Mouse (Mus musculus) embryonic facial prominence, embryonic 15.5 days (tissue): ENCODE results near the gene Prim2. TPM values are rescaled to one million over a fixed set of nuclear protein-coding genes. Genes with fewer than 3 reads are reported as not detected.

Experiments used
- ATAC-seq: fragments of 200-750 bp; cut with Nextera tagmentation; 2 replicates; pipeline ENCODE4 v1.8.0; 2017; ENCODE audit warnings: low read depth, moderate TSS enrichment; ENCODE audit not compliant: insufficient number of reproducible peaks, low FRiP score, low TSS enrichment
- H3K27ac ChIP-seq: fragments of 300-500 bp; sonication (generic); replicated peaks from 2 replicates; pipeline ENCODE4 v1.5.1; 2015; ENCODE audit warnings: mild to moderate bottlenecking, inconsistent platforms
- H3K27me3 ChIP-seq: fragments of 300-500 bp; sonication (generic); 2 replicates; pipeline ENCODE4 v1.6.1; 2015; ENCODE audit warnings: inconsistent platforms
- H3K36me3 ChIP-seq: fragments of 300-500 bp; sonication (generic); 2 replicates; pipeline ENCODE4 v1.6.1; 2015; ENCODE audit warnings: mild to moderate bottlenecking, inconsistent platforms
- H3K4me1 ChIP-seq: fragments of 300-500 bp; sonication (generic); 2 replicates; pipeline ENCODE4 v1.6.1; 2015; ENCODE audit warnings: inconsistent platforms
- H3K4me2 ChIP-seq: fragments of 300-500 bp; sonication (generic); replicated peaks from 2 replicates; pipeline ENCODE4 v1.6.1; 2015; ENCODE audit warnings: mild to moderate bottlenecking, inconsistent platforms
- H3K4me3 ChIP-seq: fragments of 300-500 bp; sonication (generic); replicated peaks from 2 replicates; pipeline ENCODE4 v1.5.1; 2015; ENCODE audit warnings: mild to moderate bottlenecking, inconsistent platforms
- H3K9ac ChIP-seq: fragments of 300-500 bp; sonication (generic); 2 replicates; pipeline ENCODE4 v1.6.1; 2015; ENCODE audit warnings: inconsistent platforms
- H3K9me3 ChIP-seq: fragments of 300-500 bp; sonication (generic); replicated peaks from 2 replicates; pipeline ENCODE4 v1.6.1; 2016; ENCODE audit warnings: inconsistent platforms
- WGBS: fragments of 180-500 bp; shearing (Covaris S2); methylation state at CpG from one replicate; pipeline ENCODE4 v1.1.7; 2015; 5-methylcytosine and 5-hydroxymethylcytosine counted together
- polyA plus RNA-seq: library from polyadenylated mRNA; unstranded; fragments of >200 nt; fragmentation: Nextera tagmentation; extraction: Ambion mirVana; gene quantifications from 2 replicates; pipeline ENCODE4 v1.2.1, GENCODE M21; 2015

Gene Prim2
- polyA plus RNA-seq, 1 experiment from 2014 or later, result 30.3 TPM

- no peaks in the 10 kb centered on the region for H3K27me3 ChIP-seq
- no peak for ATAC-seq
- H3K9ac ChIP-seq, result no peak overlapping the region
- no peaks in the 10 kb centered on the region for H3K4me1 ChIP-seq
- WGBS, result 80% methylated on average over 5 of the region's 5 CpGs
- no peak overlapping the region for H3K4me2 ChIP-seq
- no peak overlapping the region for H3K27ac ChIP-seq
- H3K4me3 ChIP-seq, result no peak overlapping the region
- H3K9me3 ChIP-seq, result no peaks in the 10 kb centered on the region
- no peaks in the 10 kb centered on the region for H3K36me3 ChIP-seq
These were observed 65.4 kb downstream of the Prim2 start for GRCm38 (mm10) chr1:33604087-33604699.

- Histone ChIP-seq H3K9me3 (no peaks in the 10 kb centered on the region; the same call in 1 of the 2 replicates), H3K4me3 (no peak overlapping the region), H3K36me3 (no peaks in the 10 kb centered on the region), H3K27me3 (no peaks in the 10 kb centered on the region), H3K9ac (no peak overlapping the region), H3K4me2 (no peak overlapping the region), H3K4me1 (no peaks in the 10 kb centered on the region), H3K27ac (no peak overlapping the region)
- WGBS, result 93% methylated on average over 3 of the region's 3 CpGs
- no peak for ATAC-seq
These were observed 69.9 kb downstream of the Prim2 start for GRCm38 (mm10) chr1:33599698-33600097.

GRCm38 (mm10) chr1:33599019-33599667 lies 70.5 kb downstream of the Prim2 start:
- Histone ChIP-seq H3K9ac (no peak overlapping the region), H3K27me3 (no peaks in the 10 kb centered on the region), H3K4me2 (no peak overlapping the region), H3K36me3 (no peaks in the 10 kb centered on the region), H3K4me1 (no peaks in the 10 kb centered on the region), H3K27ac (no peak overlapping the region), H3K9me3 (no peaks in the 10 kb centered on the region; the same call in 1 of the 2 replicates), H3K4me3 (no peak overlapping the region)
- 84% methylated on average over 5 of the region's 5 CpGs for WGBS
- ATAC-seq, result no peak

GRCm38 (mm10) chr1:33597043-33597442 lies 72.6 kb downstream of the Prim2 start:
- no peak overlapping the region for H3K4me2 ChIP-seq
- H3K9me3 ChIP-seq, result no peaks in the 10 kb centered on the region; the same call in 1 of the 2 replicates
- no peaks in the 10 kb centered on the region for H3K27me3 ChIP-seq
- H3K9ac ChIP-seq, result no peak overlapping the region
- 89% methylated on average over 1 of the region's 1 CpGs for WGBS
- H3K4me3 ChIP-seq, result no peak overlapping the region
- H3K27ac ChIP-seq, result no peak overlapping the region
- no peaks in the 10 kb centered on the region for H3K4me1 ChIP-seq
- no peaks in the 10 kb centered on the region for H3K36me3 ChIP-seq
- no peak for ATAC-seq

- Histone ChIP-seq H3K4me1 (no peaks in the 10 kb centered on the region), H3K27ac (no peak overlapping the region), H3K9me3 (no peaks in the 10 kb centered on the region; the same call in 1 of the 2 replicates), H3K4me3 (no peak overlapping the region), H3K27me3 (no peaks in the 10 kb centered on the region), H3K36me3 (no peaks in the 10 kb centered on the region), H3K4me2 (no peak overlapping the region), H3K9ac (no peak overlapping the region)
- 84% methylated on average over 2 of the region's 2 CpGs for WGBS
- ATAC-seq, result no peak
These were observed 73.7 kb downstream of the Prim2 start for GRCm38 (mm10) chr1:33595936-33596335.

GRCm38 (mm10) chr1:33594966-33595365 lies 74.6 kb downstream of the Prim2 start:
- 57% methylated on average over 2 of the region's 2 CpGs for WGBS
- Histone ChIP-seq H3K4me3 (no peak overlapping the region), H3K4me2 (no peak overlapping the region), H3K4me1 (no peaks in the 10 kb centered on the region), H3K36me3 (no peaks in the 10 kb centered on the region), H3K9me3 (no peaks in the 10 kb centered on the region; the same call in 1 of the 2 replicates), H3K9ac (no peak overlapping the region), H3K27ac (no peak overlapping the region), H3K27me3 (no peaks in the 10 kb centered on the region)
- ATAC-seq, result no peak

GRCm38 (mm10) chr1:33593718-33594388 lies 75.7 kb downstream of the Prim2 start:
- H3K4me2 ChIP-seq, result no peak overlapping the region
- WGBS, result 92% methylated on average over 4 of the region's 4 CpGs

GRCm38 (mm10) chr1:33591997-33592608 lies 77.5 kb downstream of the Prim2 start:
- Histone ChIP-seq H3K27me3 (no peaks in the 10 kb centered on the region), H3K9me3 (no peaks in the 10 kb centered on the region), H3K36me3 (no peaks in the 10 kb centered on the region), H3K4me3 (no peak overlapping the region), H3K27ac (no peak overlapping the region), H3K4me2 (no peak overlapping the region), H3K9ac (no peak overlapping the region), H3K4me1 (no peaks in the 10 kb centered on the region)
- no peak for ATAC-seq
- 92% methylated on average over 7 of the region's 7 CpGs for WGBS

More at GRCm38 (mm10) chr1:33593718-33594388, 75.7 kb downstream of the Prim2 start:
- H3K27me3 ChIP-seq, result no peaks in the 10 kb centered on the region
- H3K9ac ChIP-seq, result no peak overlapping the region
- H3K36me3 ChIP-seq, result no peaks in the 10 kb centered on the region
- H3K9me3 ChIP-seq, result no peaks in the 10 kb centered on the region; the same call in 1 of the 2 replicates
- ATAC-seq, result no peak
- no peaks in the 10 kb centered on the region for H3K4me1 ChIP-seq
- H3K4me3 ChIP-seq, result no peak overlapping the region
- H3K27ac ChIP-seq, result no peak overlapping the region

- no peak overlapping the region for H3K9ac ChIP-seq
- H3K4me1 ChIP-seq, result no peaks in the 10 kb centered on the region
- H3K4me3 ChIP-seq, result no peak overlapping the region
- no peak overlapping the region for H3K4me2 ChIP-seq
- ATAC-seq, result no peak
- H3K36me3 ChIP-seq, result no peaks in the 10 kb centered on the region
- WGBS, result 83% methylated on average over 8 of the region's 8 CpGs
- H3K27me3 ChIP-seq, result no peaks in the 10 kb centered on the region
- no peak overlapping the region for H3K27ac ChIP-seq
- no peaks in the 10 kb centered on the region for H3K9me3 ChIP-seq
These were observed 78.8 kb downstream of the Prim2 start for GRCm38 (mm10) chr1:33590556-33591411.

GRCm38 (mm10) chr1:33589531-33589930 lies 80.1 kb downstream of the Prim2 start:
- H3K27ac ChIP-seq, result no peak overlapping the region
- WGBS, result 40% methylated on average over 2 of the region's 2 CpGs
- ATAC-seq, result no peak

More at GRCm38 (mm10) chr1:33589531-33589930, 80.1 kb downstream of the Prim2 start:
- no peaks in the 10 kb centered on the region for H3K27me3 ChIP-seq
- no peaks in the 10 kb centered on the region for H3K9me3 ChIP-seq
- H3K4me3 ChIP-seq, result no peak overlapping the region
- H3K36me3 ChIP-seq, result no peaks in the 10 kb centered on the region
- no peaks in the 10 kb centered on the region for H3K4me1 ChIP-seq
- no peak overlapping the region for H3K4me2 ChIP-seq
- no peak overlapping the region for H3K9ac ChIP-seq
